Mouse (Mus musculus): ENCODE data around the gene Zic5.

Gene Zic5

GRCm38 (mm10) chr14:122427654-122428053 is 37.8 kb downstream of the Zic5 start:
- WGBS, result 91% methylated on average over 3 of the region's 3 CpGs

- 71% methylated on average over 8 of the region's 8 CpGs for WGBS
These were observed 38.3 kb downstream of the Zic5 start for GRCm38 (mm10) chr14:122427204-122427560.

GRCm38 (mm10) chr14:122426529-122427203 is 38.8 kb downstream of the Zic5 start:
- 77% methylated on average over 10 of the region's 10 CpGs for WGBS

GRCm38 (mm10) chr14:122424441-122424840 is 41.0 kb downstream of the Zic5 start:
- WGBS, result 66% methylated on average over 3 of the region's 3 CpGs

GRCm38 (mm10) chr14:122416166-122416771 is 49.2 kb downstream of the Zic5 start:
- 70% methylated on average over 4 of the region's 4 CpGs for WGBS

GRCm38 (mm10) chr14:122414786-122415185 is 50.7 kb downstream of the Zic5 start:
- 90% methylated on average over 2 of the region's 2 CpGs for WGBS

- WGBS, result 92% methylated on average over 2 of the region's 2 CpGs
These were observed 51.9 kb downstream of the Zic5 start for GRCm38 (mm10) chr14:122413542-122413928.

- WGBS, result 84% methylated on average over 2 of the region's 2 CpGs
These were observed 52.5 kb downstream of the Zic5 start for GRCm38 (mm10) chr14:122412841-122413541.

Measured in cerebral cortex, adult 2 months (tissue).